Mouse (Mus musculus) brain, embryonic 14.5 days (tissue): ENCODE data around the gene Ush2a.

Source experiments
- CTCF ChIP-seq: fragments of 200-500 bp; IDR thresholded peaks from 2 replicates; pipeline ENCODE4 v1.5.1; 2012; ENCODE audit warnings: inconsistent platforms, mild to moderate bottlenecking, moderate library complexity, borderline replicate concordance; ENCODE audit not compliant: insufficient read depth, insufficient read length; ENCODE audit errors: extremely low read depth
- POLR2A ChIP-seq: fragments of 200-500 bp; IDR thresholded peaks from 2 replicates; pipeline ENCODE4 v1.6.1; 2012; ENCODE audit warnings: mild to moderate bottlenecking, inconsistent platforms, borderline replicate concordance; ENCODE audit not compliant: poor library complexity, insufficient read depth, insufficient read length, severe bottlenecking; ENCODE audit errors: extremely low read depth

DNA sequence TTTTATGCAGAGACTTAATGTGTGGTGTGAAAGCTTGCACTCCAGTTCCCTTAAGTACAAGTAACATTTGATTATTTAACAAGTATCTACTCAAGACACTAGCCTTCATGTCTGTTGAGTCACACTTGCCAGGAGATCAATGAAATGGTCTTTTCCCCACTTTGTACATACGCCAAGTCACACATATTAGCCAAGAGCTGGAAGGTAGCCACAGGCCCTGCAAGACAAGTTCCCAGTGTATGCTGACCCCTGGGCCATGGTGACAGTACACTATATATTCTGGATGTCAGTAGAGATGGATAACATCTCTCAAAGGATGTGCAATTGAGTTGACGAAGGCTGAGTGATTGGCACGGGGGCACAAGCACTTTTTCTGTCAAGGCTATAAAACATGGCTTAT lies 455.1 kb downstream of the Ush2a start:
- TF ChIP-seq POLR2A (no peak), CTCF (no peak)
